10 mouse cellular contexts compared by ENCODE assay signal in genomic region chr7:130631553-130632378, GRCm38 (mm10). TPM values are rescaled to one million over a fixed set of nuclear protein-coding genes. Genes with fewer than 3 reads are reported as not detected.
DNase-seq lines count a peak whose midpoint lies in the region; ATAC-seq and TF ChIP-seq lines count a peak whose summit lies in the region.
"Had no signal": no experiment of that assay in that cellular context is flagged by ENCODE, and none has a peak within 500 bp of the region (broad histone marks: within the 10 kb centered on the region; RNA-seq: fewer than 3 reads in every experiment).

No protein-coding gene starts in this region.

- no peak overlapping the region for H3K4me3 ChIP-seq in forebrain, postnatal 0 days (ENCODE audit: low read depth, low read length)
- H3K4me3 ChIP-seq in forebrain, embryonic 12.5 days (replicated peaks) = no peak overlapping the region
- H3K4me3 ChIP-seq in lung, embryonic 16.5 days (ENCODE audit: low read length) = no peak overlapping the region
- H3K4me3 ChIP-seq: hindbrain, embryonic 15.5 days had no signal

- no peak overlapping the region for H3K27ac ChIP-seq in forebrain, postnatal 0 days (ENCODE audit: low read depth, low read length)
- H3K27ac ChIP-seq in forebrain, embryonic 12.5 days = no peak overlapping the region
- H3K27ac ChIP-seq in lung, embryonic 16.5 days (ENCODE audit: low read length) = no peak overlapping the region
- H3K27ac ChIP-seq: hindbrain, embryonic 15.5 days had no signal

- DNase-seq in forebrain, postnatal 0 days = peak; percentile 17
- peak; percentile 71 for DNase-seq in 416B (ENCODE audit: low read depth)
- DNase-seq in adrenal gland, postnatal 10 days = peak; percentile 76
- DNase-seq in heart, postnatal 36 days = peak; percentile 52 to 59
- DNase-seq in thymus, postnatal 0 days (ENCODE audit: low spot score) = peak; percentile 67
- no peak for DNase-seq in cerebellum, adult 8-10 months

- H3K36me3 ChIP-seq in forebrain, postnatal 0 days (ENCODE audit: insufficient read depth) = no peaks in the 10 kb centered on the region
- no peaks in the 10 kb centered on the region for H3K36me3 ChIP-seq in forebrain, embryonic 12.5 days (replicated peaks)
- H3K36me3 ChIP-seq in lung, embryonic 16.5 days (ENCODE audit: control insufficient read depth, insufficient read depth, low read length) = no peaks in the 10 kb centered on the region
- H3K36me3 ChIP-seq: hindbrain, embryonic 15.5 days had no signal

- no peaks in the 10 kb centered on the region for H3K27me3 ChIP-seq in forebrain, postnatal 0 days (ENCODE audit: insufficient read depth, low read length)
- peaks cover 4% of the 10 kb centered on the region; the same call in 1 of the 2 replicates for H3K27me3 ChIP-seq in forebrain, embryonic 12.5 days
- no peaks in the 10 kb centered on the region for H3K27me3 ChIP-seq in lung, embryonic 16.5 days (ENCODE audit: control insufficient read depth, insufficient read depth, low read depth, low read length)
- H3K27me3 ChIP-seq: hindbrain, embryonic 15.5 days; Patski had no signal

- WGBS in forebrain, postnatal 0 days = 56% methylated on average over 22 of the region's 22 CpGs
- 68% methylated on average over 22 of the region's 22 CpGs for WGBS in forebrain, embryonic 12.5 days
- WGBS in lung, embryonic 16.5 days = 47% methylated on average over 22 of the region's 22 CpGs

- H3K4me2 ChIP-seq in forebrain, postnatal 0 days (ENCODE audit: low read depth) = no peak overlapping the region
- H3K4me2 ChIP-seq in forebrain, embryonic 12.5 days = no peak overlapping the region
- H3K4me2 ChIP-seq in lung, embryonic 16.5 days (ENCODE audit: low read depth, low read length) = peak overlapping the region; percentile 27; the same call in 1 of the 2 replicates
- H3K4me2 ChIP-seq: hindbrain, embryonic 15.5 days had no signal

- H3K9me3 ChIP-seq in forebrain, postnatal 0 days (ENCODE audit: low read length) = no peaks in the 10 kb centered on the region
- no peaks in the 10 kb centered on the region for H3K9me3 ChIP-seq in forebrain, embryonic 12.5 days
- no peaks in the 10 kb centered on the region for H3K9me3 ChIP-seq in lung, embryonic 16.5 days (ENCODE audit: control insufficient read depth, low read length)
- H3K9me3 ChIP-seq: hindbrain, embryonic 15.5 days had no signal

- H3K9ac ChIP-seq in forebrain, postnatal 0 days = no peak overlapping the region
- no peak overlapping the region for H3K9ac ChIP-seq in forebrain, embryonic 12.5 days
- no peak overlapping the region for H3K9ac ChIP-seq in lung, embryonic 16.5 days (ENCODE audit: low read length)
- H3K9ac ChIP-seq: hindbrain, embryonic 15.5 days had no signal

- ATAC-seq in forebrain, postnatal 0 days = no peak
- ATAC-seq in forebrain, embryonic 12.5 days (ENCODE audit: low FRiP score) = no peak
- 0 out of 2 replicates have a peak, but pooled peaks have one; percentile 44 for ATAC-seq in lung, embryonic 16.5 days (ENCODE audit: low read depth)
- ATAC-seq: Patski had no signal

- no peaks in the 10 kb centered on the region for H3K4me1 ChIP-seq in forebrain, postnatal 0 days (ENCODE audit: insufficient read depth)
- H3K4me1 ChIP-seq in forebrain, embryonic 12.5 days = peaks cover 9% of the 10 kb centered on the region; the same call in 1 of the 2 replicates
- H3K4me1 ChIP-seq in lung, embryonic 16.5 days (replicated peaks; ENCODE audit: control insufficient read depth, insufficient read depth, low read length) = peaks cover 11% of the 10 kb centered on the region
- H3K4me1 ChIP-seq: hindbrain, embryonic 15.5 days had no signal

- TF ChIP-seq CTCF in forebrain, postnatal 0 days (IDR thresholded peaks at IDR 0.05; ENCODE audit: low read depth) = no peak; the same call in 1 of the 2 replicates

- intact Hi-C loops in heart, postnatal 36 days (cut with DNase I) = no loop called here

RNA-seq across cellular contexts. Expression of gene Tacc2, which starts 54.5 kb away (rescaled TPM):
- total RNA-seq in forebrain, postnatal 0 days (2014; rRNA removed) = 49.1 and 54.1 TPM in 2 replicates
- polyA plus RNA-seq in forebrain, postnatal 0 days (2015; fragmentation: Nextera tagmentation; extraction: Ambion mirVana) = 51.3 and 60.9 TPM in 2 replicates
- polyA plus RNA-seq in forebrain, embryonic 12.5 days (2016; fragmentation: Nextera tagmentation; extraction: Ambion mirVana) = 54.8 and 57.3 TPM in 2 replicates
- 10 to 100 TPM; 27.5 to 58.4 TPM for total RNA-seq in adrenal gland, postnatal 10 days (2021)
- 100 to 1,000 TPM; 505 to 575 TPM for total RNA-seq in heart, postnatal 36 days (2021)
- 21.7 and 24.2 TPM in 2 replicates for polyA plus RNA-seq in lung, embryonic 16.5 days (2015; fragmentation: Nextera tagmentation; extraction: Ambion mirVana)
- 16.6 and 17.3 TPM in 2 replicates for polyA plus RNA-seq in thymus, postnatal 0 days (2015; fragmentation: Nextera tagmentation; extraction: Ambion mirVana)

RNA-seq across cellular contexts. Expression of gene Nsmce4a, which starts 58.8 kb away (rescaled TPM):
- 52.5 and 58.6 TPM in 2 replicates for total RNA-seq in forebrain, postnatal 0 days (2014; rRNA removed)
- polyA plus RNA-seq in forebrain, postnatal 0 days (2015; fragmentation: Nextera tagmentation; extraction: Ambion mirVana) = 76.8 and 87.6 TPM in 2 replicates
- polyA plus RNA-seq in forebrain, embryonic 12.5 days (2016; fragmentation: Nextera tagmentation; extraction: Ambion mirVana) = 172 and 182 TPM in 2 replicates
- total RNA-seq in adrenal gland, postnatal 10 days (2021) = 10 to 100 TPM; 60.1 to 72.7 TPM
- total RNA-seq in heart, postnatal 36 days (2021) = 10 to 100 TPM; 44.5 to 47.6 TPM
- polyA plus RNA-seq in lung, embryonic 16.5 days (2015; fragmentation: Nextera tagmentation; extraction: Ambion mirVana) = 131 and 141 TPM in 2 replicates
- polyA plus RNA-seq in thymus, postnatal 0 days (2015; fragmentation: Nextera tagmentation; extraction: Ambion mirVana) = 173 and 179 TPM in 2 replicates
